Mouse (Mus musculus) erythroblast, embryonic 14.5 days (primary cell): ENCODE data around the gene Akain1. TPM values are rescaled to one million over a fixed set of nuclear protein-coding genes. Genes with fewer than 3 reads are reported as not detected.

ENCODE experiments used
- H3K27me3 ChIP-seq: 2 replicates; pipeline ENCODE4 v1.6.1; 2012; ENCODE audit warnings: inconsistent platforms; ENCODE audit not compliant: control insufficient read depth
- H3K36me3 ChIP-seq: 2 replicates; pipeline ENCODE4 v1.6.1; 2012; ENCODE audit warnings: mild to moderate bottlenecking, inconsistent platforms; ENCODE audit not compliant: control insufficient read depth
- H3K4me1 ChIP-seq: 2 replicates; pipeline ENCODE4 v1.6.1; 2012; ENCODE audit warnings: inconsistent platforms; ENCODE audit not compliant: control insufficient read depth
- H3K4me3 ChIP-seq: replicated peaks from 2 replicates; pipeline ENCODE3; 2012; ENCODE audit warnings: moderate library complexity, mild to moderate bottlenecking, inconsistent platforms
- H3K9me3 ChIP-seq: 2 replicates; pipeline ENCODE4 v1.6.1; 2012; ENCODE audit warnings: low read length, inconsistent platforms, mixed read lengths; ENCODE audit not compliant: control insufficient read depth
- GATA1 ChIP-seq: IDR thresholded peaks from 2 replicates; pipeline ENCODE4 v1.6.1; 2012; ENCODE audit warnings: low read length, inconsistent platforms, mixed read lengths
- TAL1 ChIP-seq: IDR thresholded peaks from 3 replicates; pipeline ENCODE4 v1.6.1; 2012; ENCODE audit warnings: low read length, inconsistent platforms, mixed read lengths
- polyA plus RNA-seq: library from polyadenylated mRNA; stranded (reverse); fragments of >175 nt; gene quantifications from 2 replicates; pipeline ENCODE4 v1.2.3, GENCODE M21; 2012

The Akain1 gene
- polyA plus RNA-seq, 1 experiment = not detected

DNA sequence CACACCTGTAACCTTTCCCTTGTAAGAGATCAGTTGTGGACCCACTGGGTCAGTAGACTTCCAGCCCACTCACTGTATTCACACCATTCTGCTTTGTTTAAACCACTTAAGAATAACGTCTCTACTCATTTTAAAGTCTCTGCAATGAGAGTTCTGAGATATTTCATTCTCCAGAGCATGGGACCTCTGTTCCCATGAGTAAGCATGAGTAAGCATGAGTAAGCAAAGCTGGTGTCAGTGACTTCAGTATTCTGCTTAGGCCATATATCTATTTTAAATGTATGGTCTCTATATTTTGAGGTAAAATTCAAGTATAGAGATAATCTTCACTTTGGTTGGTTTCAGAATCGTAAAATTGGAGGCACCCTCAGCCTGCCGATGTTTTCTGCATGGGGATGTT, 57.0 kb downstream of the Akain1 start:
- Histone ChIP-seq H3K4me3 (no peak overlapping the region), H3K9me3 (no peaks in the 10 kb centered on the region), H3K27me3 (no peaks in the 10 kb centered on the region), H3K36me3 (no peaks in the 10 kb centered on the region), H3K4me1 (peaks cover 10% of the 10 kb centered on the region)
- TF ChIP-seq TAL1 = no peak

DNA sequence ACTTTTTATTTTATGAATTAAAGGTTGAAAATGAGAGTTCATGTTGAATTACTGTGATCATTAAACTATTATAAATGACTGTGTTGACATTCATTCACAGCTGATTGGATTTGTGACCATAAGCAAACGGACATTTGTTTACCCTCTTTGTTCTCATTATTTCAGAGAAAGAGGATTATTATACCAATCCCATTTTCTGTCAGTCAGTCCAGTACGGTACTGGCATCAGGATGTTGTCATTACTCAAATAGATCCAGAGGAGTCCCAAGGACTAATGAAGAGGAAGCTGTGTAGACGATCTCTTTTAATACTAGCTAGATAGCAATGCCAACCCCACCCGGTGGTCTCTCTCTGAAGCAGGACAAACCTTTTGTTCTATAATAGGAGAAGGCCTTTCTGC, 58.2 kb downstream of the Akain1 start:
- Histone ChIP-seq H3K36me3 (no peaks in the 10 kb centered on the region), H3K9me3 (no peaks in the 10 kb centered on the region)
- TF ChIP-seq TAL1 = no peak
- no peak for TF ChIP-seq GATA1

GRCm38 (mm10) chr17:69498913-69499312, 59.8 kb downstream of the Akain1 start:
- no peak overlapping the region for H3K4me3 ChIP-seq
- no peaks in the 10 kb centered on the region for H3K27me3 ChIP-seq
- TF ChIP-seq GATA1 = no peak
- no peak for TF ChIP-seq TAL1
- peaks cover 10% of the 10 kb centered on the region for H3K4me1 ChIP-seq
- no peaks in the 10 kb centered on the region for H3K9me3 ChIP-seq
- no peaks in the 10 kb centered on the region for H3K36me3 ChIP-seq

More for the DNA sequence above, 58.2 kb downstream of the Akain1 start:
- Histone ChIP-seq H3K4me3 (no peak overlapping the region), H3K27me3 (no peaks in the 10 kb centered on the region), H3K4me1 (peaks cover 10% of the 10 kb centered on the region)

- peaks cover 10% of the 10 kb centered on the region for H3K4me1 ChIP-seq
- TF ChIP-seq TAL1 (no peak), GATA1 (no peak)
- H3K27me3 ChIP-seq = no peaks in the 10 kb centered on the region
- no peaks in the 10 kb centered on the region for H3K9me3 ChIP-seq
- H3K36me3 ChIP-seq = no peaks in the 10 kb centered on the region
- no peak overlapping the region for H3K4me3 ChIP-seq
These were observed 60.3 kb downstream of the Akain1 start for GRCm38 (mm10) chr17:69499441-69499840.

GRCm38 (mm10) chr17:69506070-69506469, 66.9 kb downstream of the Akain1 start:
- no peak overlapping the region for H3K4me3 ChIP-seq
- no peaks in the 10 kb centered on the region for H3K4me1 ChIP-seq
- H3K36me3 ChIP-seq = no peaks in the 10 kb centered on the region
- H3K9me3 ChIP-seq = peaks cover 3% of the 10 kb centered on the region; the same call in 1 of the 2 replicates
- TF ChIP-seq GATA1 (no peak), TAL1 (no peak)
- no peaks in the 10 kb centered on the region for H3K27me3 ChIP-seq

DNA sequence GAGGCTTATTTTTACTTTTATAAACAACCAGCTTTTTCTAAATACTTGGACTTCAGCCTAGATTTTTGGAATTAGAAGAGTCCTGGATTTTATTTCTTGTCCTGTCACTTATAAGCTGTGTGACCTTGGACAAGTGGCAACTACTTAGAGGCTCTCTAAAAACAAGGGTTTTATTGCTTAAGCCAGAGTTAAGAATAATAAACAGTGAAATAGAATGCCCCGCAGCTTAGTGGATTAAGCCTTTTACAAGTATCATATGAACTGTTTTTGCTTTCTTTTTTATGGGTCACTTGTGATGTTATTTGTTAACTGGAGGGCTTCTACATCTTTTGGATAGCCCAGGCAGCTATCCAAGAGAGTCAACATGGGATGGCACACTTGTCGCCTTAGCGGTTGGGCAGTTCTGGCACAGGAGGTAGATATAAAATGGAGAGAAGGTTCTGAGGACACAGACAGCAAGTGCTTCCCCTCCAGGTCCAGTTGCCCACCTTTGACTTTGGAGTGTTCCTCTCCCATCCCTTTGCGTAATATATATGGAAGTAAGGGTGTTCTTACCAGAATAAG, 77.3 kb downstream of the Akain1 start:
- H3K4me1 ChIP-seq = no peaks in the 10 kb centered on the region
- no peaks in the 10 kb centered on the region for H3K36me3 ChIP-seq
- no peak overlapping the region for H3K4me3 ChIP-seq
- H3K9me3 ChIP-seq = peaks cover 7% of the 10 kb centered on the region
- TF ChIP-seq GATA1 (no peak), TAL1 (no peak)
- H3K27me3 ChIP-seq = no peaks in the 10 kb centered on the region

DNA sequence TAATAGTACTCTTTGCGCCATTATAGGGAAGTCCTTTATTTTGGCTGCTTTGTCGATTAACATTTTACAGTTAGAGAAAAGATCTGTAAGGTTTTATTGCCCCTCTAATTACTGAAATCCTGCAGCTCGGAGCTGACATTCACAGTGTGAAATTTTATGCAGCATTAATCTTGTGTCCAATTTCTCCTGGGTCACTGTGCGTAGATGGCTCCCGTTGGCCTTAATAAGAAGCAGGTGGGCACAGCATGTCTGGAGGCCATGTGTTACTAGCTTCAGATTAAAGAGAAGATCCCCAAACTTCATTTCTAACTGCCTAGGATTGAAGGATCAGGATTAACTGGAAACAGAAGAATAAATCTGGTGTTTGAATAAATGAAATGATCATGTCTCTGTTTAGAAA, 92.3 kb downstream of the Akain1 start:
- Histone ChIP-seq H3K27me3 (no peaks in the 10 kb centered on the region), H3K4me1 (no peaks in the 10 kb centered on the region), H3K4me3 (no peak overlapping the region), H3K36me3 (no peaks in the 10 kb centered on the region), H3K9me3 (no peaks in the 10 kb centered on the region; the same call in 1 of the 2 replicates)
- TF ChIP-seq TAL1 = no peak
- TF ChIP-seq GATA1 = no peak

Other genes starting within 250 kb of the Akain1 start
- 0.23 and 0.25 TPM in 2 replicates for gene Zbtb14, start 56.3 kb upstream of the Akain1 start, polyA plus RNA-seq